Mouse (Mus musculus): Measurements from ENCODE around the gene Vav2. TPM values are rescaled to one million over a fixed set of nuclear protein-coding genes. Genes with fewer than 3 reads are reported as not detected.

Gene Vav2
- total RNA-seq, 2 experiments from 2014 or later: 10.2 to 10.5 TPM

DNA sequence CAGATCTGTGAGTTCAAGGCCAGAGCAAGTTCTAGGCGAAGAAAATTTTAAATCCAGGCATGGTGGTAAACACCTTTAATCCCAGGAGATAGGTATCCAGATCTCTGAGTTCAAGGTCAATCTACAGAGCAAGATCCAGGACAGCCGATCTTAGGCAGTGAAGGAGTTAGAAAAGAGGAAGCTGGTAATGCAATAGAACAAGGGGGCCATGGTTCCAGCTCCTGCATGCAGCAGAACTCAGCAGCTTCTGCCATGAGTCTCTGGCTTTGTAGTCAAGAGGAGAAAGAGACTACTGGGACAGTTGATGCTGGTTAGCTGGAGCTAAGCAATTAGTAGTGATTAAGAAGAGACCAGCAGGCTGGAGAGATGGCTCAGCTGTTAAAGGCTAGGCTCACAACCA, 25.3 kb downstream of the Vav2 start:
- Histone ChIP-seq H3K4me3 (no peak overlapping the region), H3K27ac (no peak overlapping the region)
- TF ChIP-seq CTCF (IDR thresholded peaks at IDR 0.05): no peak
- no peak for DNase-seq (ENCODE audit: extremely low spot score in 1 of 2, low spot score in 2 of 2)
- intact Hi-C loops (cut with DNase I): no loop called here

DNA sequence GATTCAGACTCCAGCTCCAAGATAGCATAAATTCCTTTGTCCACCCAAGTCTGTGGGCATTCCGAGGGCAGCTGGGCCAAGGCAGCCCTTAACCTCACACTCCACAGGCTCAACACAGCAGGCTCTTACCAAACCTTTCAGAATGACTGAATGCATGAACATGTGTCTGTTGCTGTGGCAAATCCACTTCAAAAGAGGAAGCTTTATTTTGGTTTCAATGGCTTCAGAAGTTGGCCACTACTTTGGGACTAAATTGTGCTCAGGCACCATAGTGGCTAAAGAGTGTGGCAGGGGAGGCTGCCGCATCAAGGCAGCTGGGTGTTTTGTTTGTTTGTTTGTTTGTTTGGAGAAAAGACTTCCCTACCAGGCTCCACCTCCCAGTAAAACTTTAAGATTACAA, 26.8 kb downstream of the Vav2 start:
- intact Hi-C loops (cut with DNase I): no loop called here
- DNase-seq (ENCODE audit: extremely low spot score in 1 of 2, low spot score in 2 of 2): no peak
- Histone ChIP-seq H3K27ac (no peak overlapping the region), H3K4me3 (no peak overlapping the region)
- TF ChIP-seq CTCF (IDR thresholded peaks at IDR 0.05): no peak

DNA sequence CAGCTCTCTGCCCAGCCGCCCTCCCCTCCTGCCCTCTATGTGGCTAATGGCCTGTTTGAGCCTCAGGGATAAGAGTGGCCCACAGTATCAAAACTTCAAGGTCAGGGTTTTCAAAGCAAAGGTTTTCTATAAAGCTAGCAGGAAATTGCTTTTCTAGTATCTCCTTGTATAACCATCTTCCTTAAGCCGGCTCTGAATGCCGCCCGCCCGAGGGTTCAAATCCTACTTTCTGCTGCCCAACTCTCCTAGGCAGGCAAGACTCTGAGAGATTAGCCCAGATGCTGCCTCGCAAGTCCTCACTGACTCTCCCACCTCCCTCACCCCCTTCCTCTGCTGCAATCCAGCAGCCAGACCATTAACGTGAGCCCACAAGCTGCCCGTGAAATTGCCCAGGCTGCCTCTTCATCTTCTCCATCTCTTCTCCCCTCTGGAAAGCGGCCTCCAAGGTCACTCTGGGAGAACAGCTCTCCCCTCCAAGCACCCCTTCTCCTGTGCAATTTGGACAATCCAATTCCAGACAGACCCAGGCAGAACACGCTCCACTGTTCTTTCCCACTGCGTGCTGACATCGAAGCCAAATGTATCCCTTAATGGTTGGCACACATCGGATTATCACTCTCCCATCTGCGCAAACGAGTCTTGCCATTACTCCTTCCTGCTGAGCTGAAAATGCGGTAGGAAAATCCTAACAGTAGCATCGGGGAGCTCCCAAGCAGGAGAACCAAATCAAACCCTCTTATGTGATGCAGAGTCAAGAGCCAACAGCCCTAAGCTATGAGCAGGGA, 30.0 kb downstream of the Vav2 start:
- TF ChIP-seq CTCF (IDR thresholded peaks at IDR 0.05): no peak
- intact Hi-C loops (cut with DNase I): no loop called here
- DNase-seq (ENCODE audit: extremely low spot score in 1 of 2, low spot score in 2 of 2): no peak
- H3K4me3 ChIP-seq: no peak overlapping the region
- no peak overlapping the region for H3K27ac ChIP-seq

DNA sequence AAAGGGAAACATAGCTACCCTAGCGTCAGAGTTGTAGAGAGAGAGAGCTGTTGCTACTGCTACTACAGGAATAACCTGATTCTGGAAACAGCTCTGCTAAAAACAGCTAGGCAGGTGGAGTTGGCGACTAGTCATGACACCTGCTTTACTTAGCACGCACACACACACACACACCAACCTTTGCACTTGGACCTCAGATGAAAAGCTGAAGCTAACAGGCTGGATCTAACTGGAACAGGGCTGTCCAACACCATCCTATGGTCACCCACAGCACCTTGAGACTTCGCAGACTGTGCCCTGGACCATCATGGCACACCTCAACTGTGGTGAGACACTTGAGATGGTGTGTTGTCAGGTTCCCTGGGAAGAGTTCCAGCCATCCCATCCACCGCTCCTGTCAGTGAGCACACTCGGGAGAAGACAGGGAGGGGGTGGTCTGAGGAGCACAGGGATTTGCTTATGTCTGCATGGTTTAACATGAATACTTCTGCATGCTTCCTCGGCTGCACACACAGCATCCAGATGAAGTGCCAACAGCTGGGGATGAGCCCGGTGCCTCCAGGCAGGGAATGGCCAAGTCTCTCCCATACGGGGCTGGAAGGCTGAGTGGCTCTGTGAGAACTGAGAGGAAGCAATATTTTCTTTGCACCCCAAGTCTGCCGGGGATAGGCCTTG, 32.5 kb downstream of the Vav2 start:
- no peak for DNase-seq (ENCODE audit: extremely low spot score in 1 of 2, low spot score in 2 of 2)
- no peak for TF ChIP-seq CTCF (IDR thresholded peaks at IDR 0.05)
- no peak overlapping the region for H3K27ac ChIP-seq
- intact Hi-C loops (cut with DNase I): no loop called here
- H3K4me3 ChIP-seq: no peak overlapping the region

DNA sequence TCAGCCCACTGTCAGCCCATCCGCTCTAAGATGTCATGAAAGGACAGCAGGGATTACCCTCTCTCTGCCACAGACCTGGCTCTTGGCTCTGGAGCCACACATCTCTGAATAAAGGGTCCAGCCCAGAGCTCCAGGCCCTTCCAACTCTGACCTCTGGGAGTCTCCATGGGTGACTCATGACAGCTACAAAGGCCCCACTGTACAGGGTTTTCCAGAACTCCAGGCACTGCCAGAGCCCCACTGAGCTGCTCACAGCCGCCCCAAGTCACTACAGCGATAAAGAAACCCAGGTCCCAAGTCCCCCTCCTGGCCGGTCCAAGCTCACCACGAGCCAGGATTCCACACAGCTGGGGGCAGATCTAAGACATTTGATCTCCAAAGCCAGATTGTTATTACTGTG, 34.6 kb downstream of the Vav2 start:
- intact Hi-C loops (cut with DNase I): no loop called here
- H3K27ac ChIP-seq: no peak overlapping the region
- DNase-seq (ENCODE audit: extremely low spot score in 1 of 2, low spot score in 2 of 2): no peak
- no peak overlapping the region for H3K4me3 ChIP-seq
- no peak for TF ChIP-seq CTCF (IDR thresholded peaks at IDR 0.05)

DNA sequence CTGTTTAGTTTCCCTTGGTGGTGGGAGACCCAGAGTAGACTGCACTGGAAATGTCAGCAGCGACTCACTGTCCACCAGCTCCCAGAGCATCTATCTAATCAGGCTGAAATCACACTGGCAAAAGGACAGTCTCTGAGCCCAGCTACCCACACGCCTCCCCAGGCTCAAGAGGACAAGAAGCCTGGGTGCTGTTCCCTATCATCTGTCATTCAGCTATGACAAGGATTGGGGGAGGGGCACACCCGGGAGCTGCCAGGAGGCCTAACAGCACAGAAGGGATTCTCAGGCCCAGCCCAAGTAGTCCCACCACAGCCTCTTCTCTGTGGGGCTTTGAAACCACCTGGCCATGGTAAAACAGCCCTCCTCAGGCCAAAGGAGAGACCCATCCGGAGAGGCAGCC, 36.1 kb downstream of the Vav2 start:
- no peak for DNase-seq (ENCODE audit: extremely low spot score in 1 of 2, low spot score in 2 of 2)
- H3K27ac ChIP-seq: no peak overlapping the region
- TF ChIP-seq CTCF (IDR thresholded peaks at IDR 0.05): no peak
- H3K4me3 ChIP-seq: no peak overlapping the region
- intact Hi-C loops (cut with DNase I): no loop called here

DNA sequence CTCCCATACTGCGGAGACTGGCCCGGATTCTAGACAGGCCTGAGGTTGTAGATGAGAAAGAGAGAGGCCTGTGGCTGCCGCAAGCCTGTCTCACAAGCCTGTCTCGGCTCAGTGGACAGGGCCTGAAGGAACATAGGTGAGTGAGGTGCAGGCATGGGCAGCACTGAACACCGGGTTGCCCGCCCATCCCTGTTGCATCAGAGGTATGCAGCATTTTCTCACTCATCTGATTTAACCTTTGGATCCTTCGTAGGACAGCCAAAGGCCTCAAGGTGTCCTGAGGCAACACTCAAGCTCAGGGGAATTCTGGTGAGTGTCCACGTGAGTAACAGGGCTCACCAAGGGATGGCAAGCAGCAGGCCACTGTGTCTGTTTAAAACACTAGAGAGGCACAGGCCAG, 36.5 kb downstream of the Vav2 start:
- Histone ChIP-seq H3K4me3 (no peak overlapping the region), H3K27ac (no peak overlapping the region)
- no peak for TF ChIP-seq CTCF (IDR thresholded peaks at IDR 0.05)
- DNase-seq (ENCODE audit: extremely low spot score in 1 of 2, low spot score in 2 of 2): no peak
- intact Hi-C loops (cut with DNase I): no loop called here

DNA sequence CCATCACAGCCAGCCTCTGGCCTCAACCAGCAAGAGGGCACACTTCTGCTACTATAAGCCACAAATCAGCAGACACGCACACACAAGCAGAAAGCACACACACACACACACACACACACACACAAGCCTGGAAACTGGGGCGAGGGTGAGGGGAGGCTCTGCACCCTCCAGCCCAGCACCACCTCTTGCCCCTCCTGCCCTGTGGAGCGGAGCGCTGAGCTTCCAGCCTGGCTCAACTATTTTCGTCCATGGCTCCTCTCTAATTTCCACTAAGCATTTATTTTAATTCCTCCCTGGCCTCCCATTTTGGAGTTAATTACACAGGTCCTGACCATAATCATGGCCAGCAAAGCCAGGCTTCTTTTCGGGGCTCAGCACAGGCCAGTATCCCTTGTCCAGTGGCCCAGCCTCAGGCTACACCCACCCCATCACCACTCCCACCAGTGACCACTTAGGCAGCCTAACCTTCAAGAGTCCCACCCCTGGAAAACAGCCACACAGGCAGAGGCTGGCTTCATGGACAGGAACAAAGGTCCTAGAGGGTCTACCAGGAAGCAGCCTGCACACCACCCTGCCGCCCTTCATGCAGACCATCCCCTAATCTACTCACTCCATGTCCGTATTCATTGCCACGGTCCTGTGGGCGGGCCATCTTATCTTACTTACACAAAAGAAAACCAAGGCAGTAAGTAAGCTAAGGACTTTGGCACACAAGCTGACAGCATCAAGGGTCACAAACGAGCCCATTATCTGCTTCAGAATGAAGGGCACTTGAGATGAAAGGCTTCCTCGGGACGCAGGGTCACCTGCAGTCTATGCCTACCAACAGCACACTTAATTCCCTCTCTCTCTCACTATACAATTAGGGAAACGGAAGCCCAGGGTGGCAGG, 37.3 kb downstream of the Vav2 start:
- TF ChIP-seq CTCF (IDR thresholded peaks at IDR 0.05): no peak
- intact Hi-C loops (cut with DNase I): no loop called here
- DNase-seq (ENCODE audit: extremely low spot score in 1 of 2, low spot score in 2 of 2): no peak
- H3K27ac ChIP-seq: no peak overlapping the region
- H3K4me3 ChIP-seq: no peak overlapping the region

DNA sequence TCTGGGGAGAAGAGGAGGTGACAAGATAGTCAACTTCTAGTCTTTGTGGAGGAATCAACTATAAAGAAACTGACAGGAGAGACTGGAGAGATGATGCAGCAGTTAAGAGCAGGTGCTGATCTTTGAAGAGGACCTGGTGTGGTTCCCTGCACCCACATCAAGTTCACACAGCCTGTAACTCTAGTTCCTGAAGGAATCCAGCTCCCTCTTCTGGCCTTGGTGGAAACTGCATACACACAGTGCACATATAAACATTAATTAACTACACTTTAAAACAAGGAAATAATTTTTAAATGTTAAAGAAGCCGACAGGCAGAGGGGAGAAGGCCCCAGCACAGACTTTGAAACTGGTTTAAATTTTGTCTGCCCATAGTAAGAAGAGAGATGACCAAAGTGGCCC, 39.6 kb downstream of the Vav2 start:
- intact Hi-C loops (cut with DNase I): no loop called here
- no peak overlapping the region for H3K27ac ChIP-seq
- no peak; the same call in none of the 2 replicates for TF ChIP-seq CTCF (IDR thresholded peaks at IDR 0.05)
- no peak for DNase-seq (ENCODE audit: extremely low spot score in 1 of 2, low spot score in 2 of 2)
- H3K4me3 ChIP-seq: no peak overlapping the region

DNA sequence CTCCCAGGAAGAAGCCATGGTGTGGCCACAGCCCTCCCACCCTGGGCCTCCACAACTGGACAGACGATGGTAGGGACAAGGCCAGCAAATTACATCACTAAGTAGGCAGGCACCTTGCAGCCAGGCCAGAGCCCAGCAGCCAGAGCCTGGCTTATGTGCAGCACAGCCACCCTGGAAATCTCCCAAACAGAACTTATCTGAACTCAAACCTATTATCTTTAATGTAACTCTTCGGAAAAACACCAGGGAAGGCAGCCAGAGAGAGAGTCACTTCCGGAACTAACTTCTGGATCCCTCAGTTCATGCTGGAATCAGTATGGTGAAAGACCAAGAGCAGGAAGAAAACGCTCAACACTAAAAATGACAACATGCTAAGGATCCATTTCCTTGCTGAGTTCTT, 45.1 kb downstream of the Vav2 start:
- Histone ChIP-seq H3K27ac (no peak overlapping the region), H3K4me3 (no peak overlapping the region)
- intact Hi-C loops (cut with DNase I): no loop called here
- DNase-seq (ENCODE audit: extremely low spot score in 1 of 2, low spot score in 2 of 2): no peak
- no peak for TF ChIP-seq CTCF (IDR thresholded peaks at IDR 0.05)

DNA sequence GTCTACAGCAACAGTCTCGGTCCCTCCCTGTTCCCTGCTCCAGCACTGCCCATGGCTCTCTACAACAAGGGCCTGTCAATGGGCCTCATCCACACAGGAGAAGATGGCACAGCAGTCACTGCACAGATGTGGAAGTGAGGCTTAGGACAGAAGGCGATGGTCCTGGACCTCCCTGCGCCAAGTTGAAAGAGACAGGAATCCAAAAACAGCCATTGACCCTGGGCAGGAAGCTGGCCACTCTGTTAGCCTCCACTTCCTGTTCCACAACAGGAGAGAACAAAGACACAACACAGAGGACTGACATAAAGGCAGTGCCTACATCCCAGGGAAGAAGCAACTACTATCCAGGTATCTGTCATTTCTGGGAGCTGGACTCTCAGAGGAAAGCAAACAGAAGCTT, 45.6 kb downstream of the Vav2 start:
- no peak for DNase-seq (ENCODE audit: extremely low spot score in 1 of 2, low spot score in 2 of 2)
- no peak for TF ChIP-seq CTCF (IDR thresholded peaks at IDR 0.05)
- intact Hi-C loops (cut with DNase I): no loop called here
- no peak overlapping the region for H3K27ac ChIP-seq
- H3K4me3 ChIP-seq: no peak overlapping the region

DNA sequence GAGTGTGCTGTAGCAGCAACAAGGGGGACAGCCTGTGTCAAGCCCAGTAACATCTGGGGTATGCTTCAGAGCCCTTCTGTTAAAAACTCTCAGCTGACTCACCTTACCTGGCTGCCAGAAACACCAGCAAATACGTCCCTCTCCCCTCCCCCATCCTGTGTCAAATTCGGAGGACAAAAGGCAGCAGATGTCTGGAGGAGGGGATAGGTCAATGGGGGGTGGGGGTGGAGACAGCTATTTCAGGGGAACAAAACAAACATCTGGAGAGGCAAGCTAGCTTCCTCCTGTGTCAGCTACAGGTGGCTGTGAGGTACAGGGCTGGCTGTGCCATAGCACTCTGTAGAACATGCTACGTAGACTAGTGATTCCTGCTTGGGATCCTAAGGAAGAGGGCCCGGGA, 49.0 kb downstream of the Vav2 start:
- no peak for TF ChIP-seq CTCF (IDR thresholded peaks at IDR 0.05)
- intact Hi-C loops (cut with DNase I): no loop called here
- Histone ChIP-seq H3K4me3 (no peak overlapping the region), H3K27ac (no peak overlapping the region)
- no peak for DNase-seq (ENCODE audit: extremely low spot score in 1 of 2, low spot score in 2 of 2)

Measured in left cerebral cortex, adult 2 months (tissue).